In genomic region chr11:31169161-31170051, GRCm38 (mm10) we compare ENCODE assay signal across 8 mouse cellular contexts. TPM values are rescaled to one million over a fixed set of nuclear protein-coding genes. Genes with fewer than 3 reads are reported as not detected.
DNase-seq lines count a peak whose midpoint lies in the region; ATAC-seq lines count a peak whose summit lies in the region.

No protein-coding gene starts in this region.

- no peaks in the 10 kb centered on the region for H3K9me3 ChIP-seq in embryonic facial prominence, embryonic 14.5 days (ENCODE audit: control insufficient read depth, low read length)
- H3K9me3 ChIP-seq in hindbrain, embryonic 12.5 days (replicated peaks): no peaks in the 10 kb centered on the region
- no peaks in the 10 kb centered on the region for H3K9me3 ChIP-seq in limb, embryonic 13.5 days

- peak; percentile 10 to 14 for DNase-seq in frontal cortex, postnatal 36 days (ENCODE audit: low spot score in 2 of 2)
- no peak for DNase-seq in frontal cortex, postnatal 10 days (ENCODE audit: low spot score in 2 of 2)
- peak; percentile 22 to 46 for DNase-seq in adrenal gland, postnatal 36 days
- DNase-seq in embryonic facial prominence, embryonic 14.5 days (ENCODE audit: low spot score): peak; percentile 70
- peak; percentile 51 for DNase-seq in neural tube, embryonic 10.5 days (ENCODE audit: extremely low spot score, low spot score)
- no peak for DNase-seq in right cerebral cortex, postnatal 36 days (ENCODE audit: low spot score in 2 of 2)

- H3K36me3 ChIP-seq in embryonic facial prominence, embryonic 14.5 days (ENCODE audit: control insufficient read depth, insufficient read depth, low read length): no peaks in the 10 kb centered on the region
- no peaks in the 10 kb centered on the region for H3K36me3 ChIP-seq in hindbrain, embryonic 12.5 days
- H3K36me3 ChIP-seq in limb, embryonic 13.5 days: no peaks in the 10 kb centered on the region

- ATAC-seq in embryonic facial prominence, embryonic 14.5 days (ENCODE audit: low read depth): peak; percentile 90
- ATAC-seq in hindbrain, embryonic 12.5 days (ENCODE audit: low FRiP score): peak; percentile 93
- peak; percentile 81 for ATAC-seq in limb, embryonic 13.5 days (ENCODE audit: low FRiP score, low read depth)

- H3K27me3 ChIP-seq in embryonic facial prominence, embryonic 14.5 days (replicated peaks; ENCODE audit: control insufficient read depth, insufficient read depth, low read length): no peaks in the 10 kb centered on the region
- H3K27me3 ChIP-seq in hindbrain, embryonic 12.5 days: no peaks in the 10 kb centered on the region
- no peaks in the 10 kb centered on the region for H3K27me3 ChIP-seq in limb, embryonic 13.5 days

- H3K9ac ChIP-seq in embryonic facial prominence, embryonic 14.5 days (ENCODE audit: low read depth, low read length): peak overlapping the region; percentile 37; the same call in 1 of the 2 replicates
- H3K9ac ChIP-seq in hindbrain, embryonic 12.5 days: 0 out of 2 replicates have a peak overlapping the region, but pooled peaks have one; percentile 2
- H3K9ac ChIP-seq in limb, embryonic 13.5 days: no peak overlapping the region

- H3K4me3 ChIP-seq in embryonic facial prominence, embryonic 14.5 days (ENCODE audit: low read depth, low read length): peak overlapping the region; percentile 42
- H3K4me3 ChIP-seq in hindbrain, embryonic 12.5 days: peak overlapping the region; percentile 49
- peak overlapping the region; percentile 44 for H3K4me3 ChIP-seq in limb, embryonic 13.5 days

- WGBS in embryonic facial prominence, embryonic 14.5 days: 4% methylated on average over 18 of the region's 21 CpGs
- WGBS in hindbrain, embryonic 12.5 days: 2% methylated on average over 21 of the region's 21 CpGs
- WGBS in limb, embryonic 13.5 days: 5% methylated on average over 20 of the region's 21 CpGs

- peaks cover 3% of the 10 kb centered on the region; the same call in 1 of the 2 replicates for H3K4me1 ChIP-seq in embryonic facial prominence, embryonic 14.5 days (ENCODE audit: control insufficient read depth, insufficient read depth, low read length)
- H3K4me1 ChIP-seq in hindbrain, embryonic 12.5 days: peaks cover 6% of the 10 kb centered on the region
- H3K4me1 ChIP-seq in limb, embryonic 13.5 days: peaks cover 12% of the 10 kb centered on the region; the same call in 1 of the 2 replicates

- peak overlapping the region; percentile 63 for H3K4me2 ChIP-seq in embryonic facial prominence, embryonic 14.5 days (ENCODE audit: low read depth, low read length)
- peak overlapping the region; percentile 66 for H3K4me2 ChIP-seq in hindbrain, embryonic 12.5 days (replicated peaks)
- peak overlapping the region; percentile 66 for H3K4me2 ChIP-seq in limb, embryonic 13.5 days (replicated peaks)

- no peak overlapping the region; the same call in 1 of the 2 replicates for H3K27ac ChIP-seq in embryonic facial prominence, embryonic 14.5 days (replicated peaks; ENCODE audit: low read depth, low read length)
- no peak overlapping the region for H3K27ac ChIP-seq in hindbrain, embryonic 12.5 days
- no peak overlapping the region for H3K27ac ChIP-seq in limb, embryonic 13.5 days

RNA-seq across cellular contexts. Expression of gene Gm17332, which starts 12.9 kb away (rescaled TPM):
- not detected for total RNA-seq in adrenal gland, postnatal 36 days (2021)
- not detected in 2 replicates for polyA plus RNA-seq in embryonic facial prominence, embryonic 14.5 days (2014; fragmentation: Nextera tagmentation; extraction: Ambion mirVana)
- not detected in 2 replicates for polyA plus RNA-seq in hindbrain, embryonic 12.5 days (2016; fragmentation: Nextera tagmentation; extraction: Ambion mirVana)
- not detected in 2 replicates for polyA plus RNA-seq in limb, embryonic 13.5 days (2015; fragmentation: Nextera tagmentation; extraction: Ambion mirVana)

Comparison
In these comparisons a context has a peak if more than half of its experiments do, and no peak if none do; other contexts are left out.
1. DNase-seq: peak in frontal cortex, postnatal 36 days (2 of 2), adrenal gland, postnatal 36 days (2 of 2), embryonic facial prominence, embryonic 14.5 days (single experiment) and neural tube, embryonic 10.5 days (single experiment); none in frontal cortex, postnatal 10 days (0 of 2) and right cerebral cortex, postnatal 36 days (0 of 2).
2. Peak in every context shown above with its lines, with median percentiles within 50 percentile points of each other: ATAC-seq, H3K4me2 ChIP-seq and H3K4me3 ChIP-seq.